Mouse (Mus musculus): Measurements from ENCODE around the gene Jph2. TPM values are rescaled to one million over a fixed set of nuclear protein-coding genes. Genes with fewer than 3 reads are reported as not detected.
A peak's percentile ranks its signal among the peaks of the same experiment; 100 is the strongest.

The Jph2 gene
- polyA plus RNA-seq, 1 experiment from 2014 or later: 32.5 TPM

- peak overlapping the region; percentile 22; the same call in 1 of the 2 replicates for H3K4me3 ChIP-seq
- H3K36me3 ChIP-seq: peaks cover 70% of the 10 kb centered on the region
- no peak for DNase-seq (ENCODE audit: low spot score)
- peaks cover 33% of the 10 kb centered on the region for H3K27me3 ChIP-seq (ENCODE audit: insufficient read depth, poor library complexity, severe bottlenecking)
- no peaks in the 10 kb centered on the region for H3K9me3 ChIP-seq
- peaks cover 74% of the 10 kb centered on the region for H3K4me1 ChIP-seq
- peak overlapping the region; percentile 67 for H3K27ac ChIP-seq
- WGBS: 45% methylated on average over 35 of the region's 35 CpGs
Observed at GRCm38 (mm10) chr2:163375468-163375867, 22.3 kb downstream of the Jph2 start.

DNA sequence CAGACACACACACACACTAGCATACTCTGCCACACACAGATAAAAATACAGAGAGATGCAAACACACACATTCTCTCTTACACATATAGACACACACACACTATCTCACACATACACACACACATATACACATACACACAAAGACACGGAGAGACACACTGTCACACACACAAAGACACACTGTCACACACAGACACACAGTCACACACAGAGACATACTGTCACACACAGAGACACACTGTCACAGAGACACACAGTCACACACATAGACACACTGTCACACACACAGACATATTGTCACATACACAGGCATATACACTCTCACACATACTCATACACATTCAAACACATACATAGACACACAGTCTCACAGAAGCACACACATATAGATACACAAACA, 25.2 kb downstream of the Jph2 start:
- no peak overlapping the region for H3K27ac ChIP-seq
- peaks cover 74% of the 10 kb centered on the region for H3K4me1 ChIP-seq
- 89% methylated on average over 1 of the region's 1 CpGs for WGBS
- peaks cover 33% of the 10 kb centered on the region for H3K27me3 ChIP-seq (ENCODE audit: insufficient read depth, poor library complexity, severe bottlenecking)
- no peaks in the 10 kb centered on the region for H3K9me3 ChIP-seq
- no peak overlapping the region for H3K4me3 ChIP-seq
- H3K36me3 ChIP-seq: peaks cover 74% of the 10 kb centered on the region
- DNase-seq (ENCODE audit: low spot score): no peak

DNA sequence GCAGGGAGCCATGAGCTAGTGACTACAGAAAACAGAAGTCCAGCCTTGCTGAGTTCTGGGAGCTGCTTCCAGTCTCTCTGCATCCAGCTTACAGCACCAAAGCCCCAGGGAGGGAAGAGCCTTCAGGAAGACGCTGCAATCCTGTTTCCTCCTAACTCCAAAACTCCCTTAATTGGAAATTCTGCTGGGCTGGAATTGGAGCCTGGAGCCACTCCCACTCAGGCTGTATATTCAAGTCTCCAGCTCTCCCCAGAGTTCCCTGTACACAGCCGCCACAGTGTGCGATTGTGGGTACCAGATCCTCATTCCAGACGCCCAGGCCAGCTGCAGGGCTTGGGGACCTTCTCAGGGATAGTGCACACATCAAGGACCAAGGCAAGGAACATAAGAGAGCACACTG, 27.6 kb downstream of the Jph2 start:
- Histone ChIP-seq H3K4me3 (no peak overlapping the region), H3K27me3 (ENCODE audit: insufficient read depth, poor library complexity, severe bottlenecking) (peaks cover 12% of the 10 kb centered on the region), H3K9me3 (no peaks in the 10 kb centered on the region), H3K4me1 (peaks cover 56% of the 10 kb centered on the region), H3K27ac (peak overlapping the region; percentile 62; the same call in 1 of the 2 replicates), H3K36me3 (peaks cover 63% of the 10 kb centered on the region)
- WGBS: 60% methylated on average over 4 of the region's 4 CpGs
- DNase-seq (ENCODE audit: low spot score): no peak

GRCm38 (mm10) chr2:163364785-163365541, 32.8 kb downstream of the Jph2 start:
- Histone ChIP-seq H3K4me3 (peak overlapping the region; percentile 31; the same call in 1 of the 2 replicates), H3K27me3 (ENCODE audit: insufficient read depth, poor library complexity, severe bottlenecking) (no peaks in the 10 kb centered on the region), H3K9me3 (no peaks in the 10 kb centered on the region), H3K4me1 (peaks cover 75% of the 10 kb centered on the region), H3K27ac (peak overlapping the region; percentile 91), H3K36me3 (peaks cover 28% of the 10 kb centered on the region)
- 50% methylated on average over 18 of the region's 18 CpGs for WGBS
- DNase-seq (ENCODE audit: low spot score): no peak

- Histone ChIP-seq H3K4me3 (peak overlapping the region; percentile 31), H3K9me3 (no peaks in the 10 kb centered on the region), H3K4me1 (peaks cover 80% of the 10 kb centered on the region), H3K27ac (peak overlapping the region; percentile 91), H3K27me3 (ENCODE audit: insufficient read depth, poor library complexity, severe bottlenecking) (no peaks in the 10 kb centered on the region), H3K36me3 (peaks cover 21% of the 10 kb centered on the region)
- WGBS: 26% methylated on average over 12 of the region's 12 CpGs
- peak; percentile 85 for DNase-seq (ENCODE audit: low spot score)
Observed at GRCm38 (mm10) chr2:163362940-163363921, 34.6 kb downstream of the Jph2 start.

- H3K27me3 ChIP-seq (ENCODE audit: insufficient read depth, poor library complexity, severe bottlenecking): no peaks in the 10 kb centered on the region
- no peak overlapping the region for H3K4me3 ChIP-seq
- H3K36me3 ChIP-seq: peaks cover 11% of the 10 kb centered on the region
- no peak for DNase-seq (ENCODE audit: low spot score)
- no peaks in the 10 kb centered on the region for H3K9me3 ChIP-seq
- peaks cover 93% of the 10 kb centered on the region for H3K4me1 ChIP-seq
- whole genome bisulfite sequencing: 65% methylated on average over 16 of the region's 16 CpGs
- H3K27ac ChIP-seq: peak overlapping the region; percentile 85
Observed at GRCm38 (mm10) chr2:163360858-163361623, 36.8 kb downstream of the Jph2 start.

DNA sequence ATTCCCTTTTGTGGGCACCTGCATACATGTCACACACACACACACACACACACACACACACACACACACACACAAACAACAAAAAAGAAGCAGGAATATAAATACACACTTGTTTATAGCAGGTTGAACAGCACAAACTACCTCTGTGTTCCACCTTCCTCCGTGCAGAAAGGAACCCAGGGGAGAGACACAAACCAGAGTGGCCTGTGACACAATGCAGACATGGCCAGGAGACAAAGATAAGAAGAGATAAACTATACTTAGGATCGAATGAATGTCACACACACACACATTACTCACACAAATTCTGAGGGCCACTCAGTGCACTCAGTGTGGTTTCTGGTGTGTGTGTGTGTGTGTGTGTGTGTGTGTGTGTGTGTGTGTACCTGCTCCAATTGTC, 38.5 kb downstream of the Jph2 start:
- DNase-seq (ENCODE audit: low spot score): no peak
- peak overlapping the region; percentile 85 for H3K27ac ChIP-seq

DNA sequence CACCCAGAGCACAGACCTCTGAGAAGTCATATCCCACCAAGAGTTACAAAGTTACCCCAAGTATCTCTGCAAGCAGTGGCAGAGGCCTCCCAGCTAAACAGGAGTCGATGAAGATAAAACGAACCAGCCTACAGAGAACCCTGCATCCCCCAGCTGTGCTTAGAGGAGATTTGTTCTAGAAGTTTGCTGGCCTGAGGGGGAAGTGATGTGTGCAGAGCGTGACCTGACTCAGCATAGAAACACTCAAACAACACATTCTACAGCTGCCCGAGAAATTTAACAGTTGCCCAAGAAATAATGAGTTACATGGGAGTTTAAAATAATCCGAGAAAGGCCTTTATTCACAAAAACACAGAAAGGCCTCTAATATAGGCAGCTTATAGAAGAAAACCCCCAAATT, 39.1 kb downstream of the Jph2 start:
- Histone ChIP-seq H3K27me3 (ENCODE audit: insufficient read depth, poor library complexity, severe bottlenecking) (no peaks in the 10 kb centered on the region), H3K4me3 (no peak overlapping the region), H3K4me1 (peaks cover 96% of the 10 kb centered on the region), H3K36me3 (peaks cover 11% of the 10 kb centered on the region), H3K9me3 (no peaks in the 10 kb centered on the region), H3K27ac (peak overlapping the region; percentile 85)
- 60% methylated on average over 5 of the region's 5 CpGs for WGBS
- no peak for DNase-seq (ENCODE audit: low spot score)

More for the DNA sequence above, 38.5 kb downstream of the Jph2 start:
- Histone ChIP-seq H3K4me3 (0 out of 2 replicates have a peak overlapping the region, but pooled peaks have one; percentile 5), H3K9me3 (no peaks in the 10 kb centered on the region), H3K27me3 (ENCODE audit: insufficient read depth, poor library complexity, severe bottlenecking) (no peaks in the 10 kb centered on the region), H3K4me1 (peaks cover 96% of the 10 kb centered on the region), H3K36me3 (peaks cover 11% of the 10 kb centered on the region)
- WGBS: 8% methylated on average over 2 of the region's 2 CpGs

GRCm38 (mm10) chr2:163356113-163356840, 41.5 kb downstream of the Jph2 start:
- peak overlapping the region; percentile 88 for H3K27ac ChIP-seq
- peak overlapping the region; percentile 35 for H3K4me3 ChIP-seq
- peaks cover 97% of the 10 kb centered on the region for H3K4me1 ChIP-seq
- no peaks in the 10 kb centered on the region for H3K9me3 ChIP-seq
- peaks cover 7% of the 10 kb centered on the region; the same call in 1 of the 2 replicates for H3K36me3 ChIP-seq
- no peaks in the 10 kb centered on the region for H3K27me3 ChIP-seq (ENCODE audit: insufficient read depth, poor library complexity, severe bottlenecking)
- DNase-seq (ENCODE audit: low spot score): peak; percentile 88
- WGBS: 51% methylated on average over 12 of the region's 12 CpGs

DNA sequence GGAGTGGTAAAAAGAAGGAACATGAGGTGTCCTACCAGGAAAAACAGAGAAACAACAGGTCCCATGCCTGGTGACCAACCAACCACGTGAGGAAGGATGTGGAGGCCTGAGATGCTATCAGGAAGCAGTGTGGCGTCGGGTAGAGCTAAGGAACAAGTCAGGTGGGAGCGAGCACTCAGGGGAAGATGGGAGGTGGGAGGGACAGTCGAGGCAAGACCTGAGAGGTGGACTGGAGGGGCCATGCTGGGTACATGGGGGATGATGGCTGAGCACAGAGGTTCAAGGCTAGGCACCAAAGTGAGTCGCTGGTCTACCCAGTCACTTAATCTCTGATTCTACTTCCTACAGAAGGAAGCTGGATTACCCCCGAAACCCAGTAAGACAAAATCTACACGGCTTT, 42.1 kb downstream of the Jph2 start:
- peak overlapping the region; percentile 35; the same call in 1 of the 2 replicates for H3K4me3 ChIP-seq
- 64% methylated on average over 8 of the region's 8 CpGs for WGBS
- no peak for DNase-seq (ENCODE audit: low spot score)
- H3K27me3 ChIP-seq (ENCODE audit: insufficient read depth, poor library complexity, severe bottlenecking): no peaks in the 10 kb centered on the region
- peaks cover 8% of the 10 kb centered on the region; the same call in 1 of the 2 replicates for H3K36me3 ChIP-seq
- peaks cover 91% of the 10 kb centered on the region for H3K4me1 ChIP-seq
- H3K9me3 ChIP-seq: no peaks in the 10 kb centered on the region
- H3K27ac ChIP-seq: peak overlapping the region; percentile 88

- Histone ChIP-seq H3K4me3 (peak overlapping the region; percentile 16; the same call in 1 of the 2 replicates), H3K4me1 (peaks cover 90% of the 10 kb centered on the region), H3K9me3 (no peaks in the 10 kb centered on the region), H3K27me3 (ENCODE audit: insufficient read depth, poor library complexity, severe bottlenecking) (no peaks in the 10 kb centered on the region), H3K36me3 (peaks cover 14% of the 10 kb centered on the region; the same call in 1 of the 2 replicates), H3K27ac (peak overlapping the region; percentile 88)
- DNase-seq (ENCODE audit: low spot score): peak; percentile 97
- 6% methylated on average over 7 of the region's 7 CpGs for WGBS
Observed at GRCm38 (mm10) chr2:163353731-163354130, 44.1 kb downstream of the Jph2 start.
